Mouse (Mus musculus): ENCODE results near the gene Samd3. TPM values are rescaled to one million over a fixed set of nuclear protein-coding genes. Genes with fewer than 3 reads are reported as not detected.

Gene Samd3
- total and polyA plus RNA-seq, 2 experiments from 2014 or later = 0.66 to 1.1 TPM

GRCm38 (mm10) chr10:26314327-26314726 is 84.8 kb downstream of the Samd3 start:
- Histone ChIP-seq H3K27me3 (ENCODE audit: insufficient read depth, low read length) (no peaks in the 10 kb centered on the region), H3K4me3 (ENCODE audit: low read depth, low read length) (no peak overlapping the region), H3K4me1 (ENCODE audit: insufficient read depth, low read length) (no peaks in the 10 kb centered on the region), H3K9ac (replicated peaks; ENCODE audit: low read length, poor library complexity, severe bottlenecking) (no peak overlapping the region), H3K27ac (ENCODE audit: low read depth, low read length) (no peak overlapping the region), H3K36me3 (ENCODE audit: insufficient read depth, low read length) (peaks cover 18% of the 10 kb centered on the region; the same call in 1 of the 2 replicates), H3K4me2 (ENCODE audit: low read depth, low read length, poor library complexity, severe bottlenecking) (no peak overlapping the region), H3K9me3 (ENCODE audit: low read length) (no peaks in the 10 kb centered on the region)
- TF ChIP-seq CTCF (IDR thresholded peaks at IDR 0.05) = no peak
- ATAC-seq (ENCODE audit: low FRiP score) (no peak), DNase-seq (ENCODE audit: low spot score) (no peak)
- 93% methylated on average over 15 of the region's 15 CpGs for WGBS

DNA sequence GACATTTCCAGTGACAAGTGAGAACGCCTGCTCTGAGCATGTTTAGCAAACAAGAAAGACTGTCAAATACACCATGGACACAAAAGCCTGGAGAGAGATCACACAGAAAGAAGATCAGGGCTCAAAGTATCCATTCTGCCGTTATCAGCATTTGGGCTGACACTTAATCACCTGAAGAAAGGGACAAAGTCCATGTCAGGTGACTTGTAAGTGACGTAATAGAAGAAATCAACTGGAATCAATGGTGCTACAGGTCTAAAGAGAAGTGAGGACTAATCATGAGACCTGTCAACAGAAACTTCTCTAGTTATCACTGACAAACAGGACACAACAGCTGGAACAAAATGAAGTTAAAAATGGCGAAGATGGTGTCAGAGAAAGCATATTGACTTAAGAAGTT is 91.2 kb downstream of the Samd3 start:
- Histone ChIP-seq H3K27ac (ENCODE audit: low read depth, low read length) (no peak overlapping the region), H3K9me3 (ENCODE audit: low read length) (no peaks in the 10 kb centered on the region), H3K4me1 (ENCODE audit: insufficient read depth, low read length) (no peaks in the 10 kb centered on the region), H3K36me3 (ENCODE audit: insufficient read depth, low read length) (no peaks in the 10 kb centered on the region), H3K27me3 (ENCODE audit: insufficient read depth, low read length) (no peaks in the 10 kb centered on the region), H3K4me3 (ENCODE audit: low read depth, low read length) (no peak overlapping the region), H3K4me2 (ENCODE audit: low read depth, low read length, poor library complexity, severe bottlenecking) (no peak overlapping the region), H3K9ac (replicated peaks; ENCODE audit: low read length, poor library complexity, severe bottlenecking) (no peak overlapping the region)
- no peak for TF ChIP-seq CTCF (IDR thresholded peaks at IDR 0.05)
- WGBS = 93% methylated on average over 4 of the region's 4 CpGs
- DNase-seq (ENCODE audit: low spot score) (no peak), ATAC-seq (ENCODE audit: low FRiP score) (no peak)

Other genes with a start within 250 kb of the Samd3 start
- gene Gm9767, start 151.5 kb upstream of the Samd3 start, total RNA-seq (2014; rRNA removed) = 0.82 and 1.7 TPM in 2 replicates
- 1.3 and 2.5 TPM in 2 replicates for gene Gm9767, start 151.5 kb upstream of the Samd3 start, polyA plus RNA-seq (2015; fragmentation: Nextera tagmentation; extraction: Ambion mirVana)
- gene Tmem200a, start 150.7 kb upstream of the Samd3 start, total RNA-seq (2014; rRNA removed) = 32.0 and 42.6 TPM in 2 replicates
- gene Tmem200a, start 150.7 kb upstream of the Samd3 start, polyA plus RNA-seq (2015; fragmentation: Nextera tagmentation; extraction: Ambion mirVana) = 20.7 and 21.6 TPM in 2 replicates
- gene L3mbtl3, start 146.3 kb downstream of the Samd3 start, total RNA-seq (2014; rRNA removed) = 59.6 and 69.5 TPM in 2 replicates
- gene L3mbtl3, start 146.3 kb downstream of the Samd3 start, polyA plus RNA-seq (2015; fragmentation: Nextera tagmentation; extraction: Ambion mirVana) = 24.9 and 27.3 TPM in 2 replicates

Measured in midbrain, postnatal 0 days (tissue).